Mouse (Mus musculus) CD8-positive naive resting alpha-beta T cell, adult 2 months (primary cell): Measurements from ENCODE around the gene Bivm.

ENCODE experiments used
- DNase-seq, 2 experiments: peaks; one replicate each; pipeline ENCODE4 v3.0.0; 2022; ENCODE audit warnings: low read depth in 2 of 2, low spot score in 2 of 2

The Bivm gene

DNA sequence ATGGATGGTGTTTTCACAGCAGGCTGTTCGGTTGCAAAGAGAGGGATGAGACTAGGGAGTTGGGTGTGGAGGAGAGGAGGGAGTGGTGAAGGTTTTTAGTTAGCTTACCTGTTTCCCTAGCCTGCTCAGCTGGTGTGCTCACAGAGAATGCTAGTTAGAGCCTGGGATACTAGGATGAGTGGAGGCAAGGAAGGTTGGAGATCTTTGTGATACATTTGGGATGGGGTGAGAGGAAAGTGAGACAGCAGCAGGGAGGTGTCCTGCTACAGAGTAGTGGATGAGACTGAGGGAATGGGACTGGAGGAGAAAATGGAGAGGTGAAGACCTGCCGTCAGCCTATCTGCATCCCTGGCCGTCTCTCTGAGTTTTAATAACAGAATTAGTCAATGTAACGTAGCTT lies 53.9 kb downstream of the Bivm start:
- DNase-seq, result no peak

GRCm38 (mm10) chr1:44173903-44174302 lies 55.1 kb downstream of the Bivm start:
- no peak for DNase-seq

GRCm38 (mm10) chr1:44178086-44178485 lies 59.3 kb downstream of the Bivm start:
- DNase-seq, result no peak

GRCm38 (mm10) chr1:44186396-44186795 lies 67.6 kb downstream of the Bivm start:
- no peak for DNase-seq
